Mouse (Mus musculus): ENCODE measurements at regions not wholly inside any gene's neighbourhood (a gene's known extent, or its start where the extent isn't known, plus 50 kb on each side); places are given as distances from the start of the nearest gene placed in this dataset.

GRCm38 (mm10) chr5:85954526-85954925 lies 110.9 kb downstream of the Cenpc1 start:
- Histone ChIP-seq H3K9ac (no peak overlapping the region), H3K4me2 (no peak overlapping the region), H3K9me3 (no peaks in the 10 kb centered on the region), H3K27me3 (replicated peaks) (no peaks in the 10 kb centered on the region), H3K27ac (replicated peaks) (no peak overlapping the region), H3K4me3 (no peak overlapping the region), H3K4me1 (no peaks in the 10 kb centered on the region), H3K36me3 (no peaks in the 10 kb centered on the region)
- no peak for ATAC-seq (ENCODE audit: extremely low read depth, insufficient number of reproducible peaks, low FRiP score, low TSS enrichment)

GRCm38 (mm10) chr5:85936667-85937314 lies 128.6 kb downstream of the Cenpc1 start:
- no peaks in the 10 kb centered on the region for H3K36me3 ChIP-seq
- ATAC-seq (ENCODE audit: extremely low read depth, insufficient number of reproducible peaks, low FRiP score, low TSS enrichment): no peak
- no peak overlapping the region for H3K27ac ChIP-seq (replicated peaks)
- no peak overlapping the region for H3K4me2 ChIP-seq
- no peak overlapping the region for H3K4me3 ChIP-seq
- 32% methylated on average over 8 of the region's 8 CpGs for WGBS
- no peaks in the 10 kb centered on the region for H3K27me3 ChIP-seq (replicated peaks)
- H3K9me3 ChIP-seq: no peaks in the 10 kb centered on the region
- no peak overlapping the region for H3K9ac ChIP-seq
- no peaks in the 10 kb centered on the region for H3K4me1 ChIP-seq

DNA sequence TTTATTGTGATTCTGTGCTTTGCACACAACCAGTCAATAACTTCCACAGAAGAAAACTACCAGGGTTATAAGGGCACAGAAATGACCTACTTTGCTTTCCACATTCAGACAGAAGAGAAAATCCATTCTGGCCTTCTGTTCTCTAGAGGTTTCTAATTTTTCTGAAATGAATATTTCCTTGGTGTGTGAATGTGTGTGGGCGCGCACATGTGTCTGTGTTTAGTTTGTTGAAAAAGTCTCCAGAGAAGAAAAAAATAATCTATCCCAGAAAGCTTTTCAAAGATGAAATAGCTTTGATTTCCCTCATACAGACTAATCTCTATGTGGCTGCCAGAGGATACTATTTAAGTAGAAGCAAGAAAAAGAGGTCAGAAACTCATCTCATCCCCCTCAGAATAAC lies 147.1 kb downstream of the Cenpc1 start:
- Histone ChIP-seq H3K4me1 (no peaks in the 10 kb centered on the region), H3K9ac (no peak overlapping the region), H3K4me2 (no peak overlapping the region), H3K4me3 (no peak overlapping the region), H3K27ac (replicated peaks) (no peak overlapping the region), H3K9me3 (no peaks in the 10 kb centered on the region), H3K27me3 (replicated peaks) (no peaks in the 10 kb centered on the region), H3K36me3 (no peaks in the 10 kb centered on the region)
- 86% methylated on average over 2 of the region's 2 CpGs for WGBS
- ATAC-seq (ENCODE audit: extremely low read depth, insufficient number of reproducible peaks, low FRiP score, low TSS enrichment): no peak

DNA sequence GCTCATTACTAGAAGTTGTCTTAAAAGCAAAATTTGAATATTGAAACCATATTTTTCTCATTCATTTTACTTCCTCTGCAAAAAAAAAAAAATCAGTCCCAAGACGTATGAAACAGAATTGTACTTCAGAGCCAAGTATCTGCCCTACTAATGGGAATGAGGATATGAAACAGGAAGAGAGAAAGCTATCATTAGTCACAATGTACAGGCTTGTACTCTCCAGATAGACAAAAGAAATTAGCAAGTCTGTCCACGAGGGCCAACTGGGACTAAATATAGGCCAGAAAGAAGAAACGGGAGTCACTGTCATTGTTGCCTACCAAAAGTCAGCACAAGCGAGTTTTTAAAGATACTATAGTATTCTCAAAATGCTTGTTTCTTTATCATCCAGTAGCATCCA lies 150.4 kb downstream of the Cenpc1 start:
- Histone ChIP-seq H3K4me2 (no peak overlapping the region), H3K4me3 (no peak overlapping the region), H3K9ac (no peak overlapping the region), H3K9me3 (no peaks in the 10 kb centered on the region), H3K36me3 (no peaks in the 10 kb centered on the region), H3K27me3 (replicated peaks) (no peaks in the 10 kb centered on the region), H3K27ac (replicated peaks) (no peak overlapping the region), H3K4me1 (no peaks in the 10 kb centered on the region)
- ATAC-seq (ENCODE audit: extremely low read depth, insufficient number of reproducible peaks, low FRiP score, low TSS enrichment): no peak
- 56% methylated on average over 4 of the region's 4 CpGs for WGBS

- Histone ChIP-seq H3K27ac (replicated peaks) (no peak overlapping the region), H3K36me3 (no peaks in the 10 kb centered on the region), H3K9ac (no peak overlapping the region), H3K4me2 (no peak overlapping the region), H3K4me3 (no peak overlapping the region), H3K27me3 (replicated peaks) (no peaks in the 10 kb centered on the region), H3K4me1 (no peaks in the 10 kb centered on the region), H3K9me3 (no peaks in the 10 kb centered on the region)
- no peak for ATAC-seq (ENCODE audit: extremely low read depth, insufficient number of reproducible peaks, low FRiP score, low TSS enrichment)
- WGBS: 67% methylated on average over 6 of the region's 6 CpGs
These were observed 168.9 kb downstream of the Cenpc1 start for GRCm38 (mm10) chr5:85896452-85896851.

GRCm38 (mm10) chr5:85895814-85896213 lies 169.6 kb downstream of the Cenpc1 start:
- Histone ChIP-seq H3K9ac (no peak overlapping the region), H3K36me3 (no peaks in the 10 kb centered on the region), H3K4me3 (no peak overlapping the region), H3K4me2 (no peak overlapping the region), H3K4me1 (no peaks in the 10 kb centered on the region), H3K27ac (replicated peaks) (no peak overlapping the region), H3K9me3 (no peaks in the 10 kb centered on the region), H3K27me3 (replicated peaks) (no peaks in the 10 kb centered on the region)
- WGBS: 64% methylated on average over 2 of the region's 2 CpGs
- ATAC-seq (ENCODE audit: extremely low read depth, insufficient number of reproducible peaks, low FRiP score, low TSS enrichment): no peak

GRCm38 (mm10) chr5:85870311-85870710 lies 195.1 kb downstream of the Cenpc1 start:
- H3K9me3 ChIP-seq: no peaks in the 10 kb centered on the region
- H3K27me3 ChIP-seq (replicated peaks): no peaks in the 10 kb centered on the region
- no peaks in the 10 kb centered on the region for H3K36me3 ChIP-seq
- WGBS: 78% methylated on average over 8 of the region's 8 CpGs
- no peak overlapping the region for H3K9ac ChIP-seq
- H3K4me3 ChIP-seq: no peak overlapping the region
- ATAC-seq (ENCODE audit: extremely low read depth, insufficient number of reproducible peaks, low FRiP score, low TSS enrichment): no peak
- no peak overlapping the region for H3K4me2 ChIP-seq
- H3K4me1 ChIP-seq: peaks cover 8% of the 10 kb centered on the region; the same call in 1 of the 2 replicates
- H3K27ac ChIP-seq (replicated peaks): no peak overlapping the region

DNA sequence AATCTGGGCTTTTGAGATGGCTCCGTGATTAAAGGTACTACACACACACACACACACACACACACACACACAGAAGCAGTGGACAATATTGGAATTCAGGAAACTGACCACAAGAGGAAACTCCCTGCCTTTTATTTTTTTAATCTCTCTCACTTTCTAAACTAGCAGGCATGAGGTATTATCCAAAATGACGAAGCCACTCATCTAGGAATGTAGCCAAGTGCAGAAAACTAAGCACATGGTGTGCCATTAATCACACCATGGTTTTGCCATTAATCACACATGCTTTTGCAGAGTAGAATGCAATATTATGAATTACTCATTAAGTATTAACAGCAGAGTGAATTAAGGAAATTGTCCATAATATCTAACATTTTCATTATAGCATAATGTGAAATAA lies 232.8 kb downstream of the Cenpc1 start:
- Histone ChIP-seq H3K4me1 (no peaks in the 10 kb centered on the region), H3K4me3 (no peak overlapping the region), H3K4me2 (no peak overlapping the region), H3K27ac (replicated peaks) (no peak overlapping the region), H3K9ac (no peak overlapping the region), H3K27me3 (replicated peaks) (no peaks in the 10 kb centered on the region), H3K36me3 (no peaks in the 10 kb centered on the region), H3K9me3 (no peaks in the 10 kb centered on the region)
- ATAC-seq (ENCODE audit: extremely low read depth, insufficient number of reproducible peaks, low FRiP score, low TSS enrichment): no peak
- WGBS: 61% methylated on average over 2 of the region's 2 CpGs

DNA sequence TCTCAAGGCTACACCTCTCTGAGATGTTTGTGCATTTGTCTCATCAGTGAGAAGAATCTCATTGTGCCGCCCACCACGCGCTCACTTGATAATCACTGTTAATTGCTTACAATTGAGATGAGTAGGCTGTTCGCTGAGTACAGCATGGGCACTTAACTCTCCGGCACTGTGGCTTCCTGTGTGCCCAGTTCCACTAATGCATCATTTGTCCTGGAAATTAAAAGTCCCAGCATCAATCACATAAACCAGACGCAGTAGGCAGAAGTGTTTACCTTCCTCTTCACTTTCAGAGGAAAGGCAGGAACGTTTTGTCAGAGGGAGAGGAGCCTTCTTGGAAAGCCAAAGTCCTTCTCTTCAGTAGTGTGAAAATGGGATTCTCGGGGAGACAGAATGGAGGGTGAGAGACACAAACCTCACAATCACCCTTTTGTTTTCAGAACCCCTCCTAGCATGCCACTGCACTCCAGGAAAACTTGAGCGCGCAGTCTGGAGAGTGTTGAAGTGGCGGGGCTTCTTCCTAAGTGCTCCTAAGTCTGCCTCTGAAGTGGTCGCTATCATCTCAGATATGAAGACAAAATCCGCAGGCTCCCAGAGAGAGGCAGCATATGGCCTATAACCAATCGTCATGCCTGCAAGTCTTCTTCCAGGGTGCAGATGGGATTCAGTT lies 269.7 kb downstream of the Cenpc1 start:
- 35% methylated on average over 14 of the region's 14 CpGs for WGBS
- ATAC-seq (ENCODE audit: extremely low read depth, insufficient number of reproducible peaks, low FRiP score, low TSS enrichment): no peak
- no peak overlapping the region for H3K27ac ChIP-seq (replicated peaks)
- no peak overlapping the region for H3K9ac ChIP-seq
- peak overlapping the region; percentile 16; the same call in 1 of the 2 replicates for H3K4me2 ChIP-seq
- H3K27me3 ChIP-seq (replicated peaks): no peaks in the 10 kb centered on the region; the same call in 1 of the 2 replicates
- no peaks in the 10 kb centered on the region for H3K4me1 ChIP-seq
- H3K4me3 ChIP-seq: no peak overlapping the region
- H3K9me3 ChIP-seq: peaks cover under 1% of the 10 kb centered on the region; the same call in 1 of the 2 replicates
- no peaks in the 10 kb centered on the region for H3K36me3 ChIP-seq

DNA sequence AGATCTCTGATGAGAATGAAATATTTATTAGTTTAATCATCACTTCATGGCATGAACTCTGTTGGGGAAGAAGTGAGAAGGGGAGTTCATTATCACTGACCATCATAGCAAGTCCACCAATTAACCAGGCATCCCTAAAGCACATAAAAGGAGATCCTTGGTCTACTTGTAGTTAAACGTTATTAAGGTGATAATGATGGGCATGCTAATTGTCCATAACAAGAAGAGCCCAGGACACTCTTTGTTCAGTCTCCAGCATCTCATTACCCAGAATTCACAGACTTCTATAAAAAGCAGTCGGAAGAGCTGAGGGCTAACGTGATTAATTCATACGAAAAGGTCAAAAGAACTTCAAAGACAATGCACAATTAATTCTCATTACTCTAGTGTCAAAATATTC lies 272.2 kb downstream of the Cenpc1 start:
- no peak for ATAC-seq (ENCODE audit: extremely low read depth, insufficient number of reproducible peaks, low FRiP score, low TSS enrichment)
- H3K4me2 ChIP-seq: no peak overlapping the region
- H3K9ac ChIP-seq: no peak overlapping the region
- H3K27ac ChIP-seq (replicated peaks): no peak overlapping the region
- H3K27me3 ChIP-seq (replicated peaks): no peaks in the 10 kb centered on the region; the same call in 1 of the 2 replicates
- WGBS: 77% methylated on average over 4 of the region's 4 CpGs
- peaks cover 2% of the 10 kb centered on the region; the same call in 1 of the 2 replicates for H3K9me3 ChIP-seq
- no peaks in the 10 kb centered on the region for H3K36me3 ChIP-seq
- H3K4me1 ChIP-seq: no peaks in the 10 kb centered on the region
- H3K4me3 ChIP-seq: no peak overlapping the region

- no peak overlapping the region for H3K9ac ChIP-seq
- H3K4me3 ChIP-seq: no peak overlapping the region
- WGBS: 59% methylated on average over 8 of the region's 8 CpGs
- no peaks in the 10 kb centered on the region for H3K9me3 ChIP-seq
- no peaks in the 10 kb centered on the region for H3K4me1 ChIP-seq
- H3K36me3 ChIP-seq: no peaks in the 10 kb centered on the region
- H3K27ac ChIP-seq (replicated peaks): no peak overlapping the region
- no peaks in the 10 kb centered on the region for H3K27me3 ChIP-seq (replicated peaks)
- H3K4me2 ChIP-seq: no peak overlapping the region
- no peak for ATAC-seq (ENCODE audit: extremely low read depth, insufficient number of reproducible peaks, low FRiP score, low TSS enrichment)
These were observed 284.5 kb downstream of the Cenpc1 start for GRCm38 (mm10) chr5:85780730-85781454.

All from heart, embryonic 13.5 days (tissue).